Mouse (Mus musculus) thymus, postnatal 0 days (tissue): Measurements from ENCODE around the gene Kctd20. TPM values are rescaled to one million over a fixed set of nuclear protein-coding genes. Genes with fewer than 3 reads are reported as not detected.
A peak's percentile ranks its signal among the peaks of the same experiment; 100 is the strongest.

Source experiments
- DNase-seq: peaks from one replicate; pipeline ENCODE4 v3.0.0-alpha.2; 2015; ENCODE audit warnings: low spot score
- polyA plus RNA-seq: library from polyadenylated mRNA; unstranded; fragments of >200 nt; fragmentation: Nextera tagmentation; extraction: Ambion mirVana; gene quantifications from 2 replicates; pipeline ENCODE4 v1.2.1, GENCODE M21; 2015

The Kctd20 gene
- polyA plus RNA-seq, result 64.7 and 65.8 TPM in 2 replicates

DNA sequence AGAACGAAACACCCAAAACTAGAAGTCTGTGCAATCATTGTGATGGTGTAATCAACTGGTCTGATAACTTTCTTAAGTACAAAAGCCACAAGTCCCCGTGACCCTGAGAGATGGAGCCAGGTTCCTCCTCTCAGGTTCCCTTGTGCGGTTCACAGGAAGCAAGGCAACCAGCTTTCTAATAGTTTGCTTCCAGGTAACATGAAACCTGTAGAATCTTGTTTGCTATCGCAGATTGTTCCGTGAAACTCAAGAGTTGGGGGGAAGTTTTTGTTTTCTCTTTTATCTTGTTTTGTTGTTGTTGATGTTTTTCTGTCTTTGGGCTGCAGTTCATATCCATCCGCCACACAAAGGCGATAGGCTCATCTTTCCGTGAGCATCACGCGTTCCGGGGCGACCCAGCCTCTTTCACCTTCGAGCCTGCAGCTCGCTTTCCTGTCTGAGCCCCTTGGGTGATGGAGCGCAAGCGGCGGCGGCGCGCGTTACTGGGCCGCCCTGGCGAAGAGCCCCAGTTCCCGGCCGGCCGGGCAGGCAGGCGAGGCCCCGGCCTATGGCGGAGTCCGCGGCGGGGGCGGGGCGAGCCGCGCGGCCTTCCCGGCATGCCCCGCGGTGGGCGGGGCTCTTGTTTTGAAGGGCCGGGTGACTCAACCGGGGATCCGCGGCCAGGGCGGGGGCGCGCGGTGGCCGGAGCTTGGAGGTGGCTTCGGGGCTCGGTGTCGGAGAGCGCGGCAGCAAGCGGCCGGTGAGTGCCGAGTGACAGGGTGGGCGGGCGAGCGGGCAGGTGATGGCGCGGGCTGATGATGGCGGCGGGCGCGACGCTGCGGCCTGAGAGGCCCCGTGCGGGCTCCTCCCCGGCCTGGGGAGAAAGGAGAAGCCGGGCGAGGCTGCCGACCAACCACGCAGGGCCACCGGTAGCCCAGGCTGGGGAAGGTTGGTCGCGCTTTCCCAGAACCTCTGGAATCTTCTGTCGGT is at the start of gene Kctd20:
TSS of gene Kctd20 (plus strand) at position 120 of the 969 bp plus-strand sequence.
- DNase-seq, result peak; percentile 91

DNA sequence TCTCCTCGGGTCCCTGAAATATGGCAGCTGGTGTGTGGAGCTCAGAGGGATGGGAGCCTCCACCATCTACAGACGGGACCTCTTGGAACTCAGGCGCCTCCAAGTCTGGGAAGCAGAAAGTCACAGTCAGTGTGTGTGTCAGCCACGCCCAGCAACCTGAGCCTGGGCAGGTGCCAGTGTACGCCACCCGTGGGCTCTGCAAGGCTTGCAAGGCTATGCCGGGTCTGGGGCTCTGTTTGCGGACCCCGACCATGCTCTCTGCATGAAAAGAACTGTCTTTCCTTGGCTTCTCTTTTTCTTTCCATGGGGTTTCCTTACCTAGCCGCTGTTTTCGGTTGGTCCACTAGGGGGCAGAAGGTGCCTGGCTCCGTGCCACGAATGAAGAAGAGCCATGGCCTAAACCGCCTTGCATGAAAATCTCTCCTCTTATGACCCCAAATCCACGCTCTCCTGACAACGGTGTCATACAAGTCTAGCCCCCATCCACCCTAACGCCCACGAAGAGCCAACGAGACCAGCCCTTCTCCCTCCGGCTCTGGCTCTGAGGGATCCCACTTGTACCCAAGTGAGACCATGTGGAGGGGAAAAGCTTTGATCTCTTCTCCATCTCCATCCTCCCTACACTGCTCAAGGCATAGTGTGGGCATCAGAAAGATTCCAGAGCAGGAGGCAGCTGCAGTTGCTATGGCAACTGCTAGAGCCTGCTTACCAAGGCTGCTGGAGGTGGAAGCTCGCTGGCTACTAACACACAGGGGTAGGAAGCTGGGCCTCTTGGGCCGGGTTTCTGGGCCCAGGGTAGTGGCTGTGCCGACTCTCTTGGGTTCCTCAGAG is 47.0 kb upstream of the Kctd20 start:
- DNase-seq, result peak; percentile 63

- no peak for DNase-seq
Measured at GRCm38 (mm10) chr17:28905377-28905916, 46.3 kb upstream of the Kctd20 start.

DNA sequence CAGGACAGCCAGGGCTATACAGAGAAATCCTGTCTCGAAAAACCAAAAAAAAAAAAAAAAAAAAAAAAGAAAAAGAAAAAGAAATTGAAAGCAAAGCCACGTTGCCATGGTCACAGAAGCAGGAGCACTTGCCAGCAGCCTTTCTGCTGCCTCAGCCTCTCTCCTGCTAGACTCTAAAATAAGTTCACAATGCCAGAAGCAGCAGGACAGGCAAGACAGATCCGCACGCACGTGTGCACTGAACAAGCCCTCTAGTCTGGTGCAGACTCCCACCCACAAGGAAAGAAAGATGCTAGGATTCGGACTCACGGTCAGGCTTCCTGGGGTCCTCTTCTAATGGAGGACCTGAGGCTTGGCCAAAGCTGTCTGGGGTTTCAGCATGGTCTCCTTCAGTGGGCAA is 43.8 kb upstream of the Kctd20 start:
- DNase-seq, result no peak

- DNase-seq, result peak; percentile 65
Measured at GRCm38 (mm10) chr17:28909252-28909941, 42.4 kb upstream of the Kctd20 start.

GRCm38 (mm10) chr17:28910139-28910538 is 41.6 kb upstream of the Kctd20 start:
- DNase-seq, result peak; percentile 16

GRCm38 (mm10) chr17:28913200-28913599 is 38.5 kb upstream of the Kctd20 start:
- DNase-seq, result no peak

DNA sequence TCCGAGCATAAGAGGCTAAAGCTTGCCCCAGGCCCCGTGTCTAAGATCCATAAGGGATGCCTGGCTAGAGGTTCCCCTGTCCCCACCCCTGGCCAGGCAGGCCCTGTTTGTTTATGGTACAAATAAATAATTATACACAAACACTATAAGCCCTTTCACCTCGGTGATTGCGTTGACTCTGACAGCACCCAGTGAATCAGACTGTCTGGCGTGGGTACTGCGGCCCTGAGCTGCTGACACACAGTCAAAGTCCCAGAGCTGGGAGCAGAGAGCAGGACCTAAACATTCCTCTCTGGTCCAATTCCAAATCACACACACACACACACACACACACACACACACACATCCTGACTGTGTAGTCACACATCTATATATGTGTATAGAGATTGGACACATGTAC is 37.8 kb upstream of the Kctd20 start:
- no peak for DNase-seq

GRCm38 (mm10) chr17:28915060-28915628 is 36.6 kb upstream of the Kctd20 start, which contains the start of gene 4930539E08Rik:
Gene 4930539E08Rik, minus strand, starts transcription at chr17:28915324.
- no peak for DNase-seq

- DNase-seq, result no peak
Measured at GRCm38 (mm10) chr17:28916520-28916919, 35.2 kb upstream of the Kctd20 start.

DNA sequence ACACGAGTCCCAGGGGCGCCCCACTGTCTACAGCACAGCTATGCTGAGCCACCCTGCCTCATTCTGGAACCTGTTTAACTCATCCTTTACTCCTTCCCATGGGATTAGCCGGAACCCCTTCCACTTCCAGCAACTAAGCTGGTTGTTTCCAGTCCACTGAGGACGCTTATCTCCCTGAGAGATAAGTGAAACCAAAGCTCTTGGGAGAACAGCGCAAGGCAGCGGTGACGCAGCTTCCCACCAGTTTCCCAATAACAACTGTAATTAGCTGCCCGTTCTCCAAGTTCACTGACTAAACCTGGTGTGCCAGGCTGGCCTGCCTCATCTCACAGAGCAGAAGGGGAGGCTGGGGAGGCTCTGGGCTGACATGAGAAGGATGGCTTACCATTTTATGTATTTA is 30.7 kb upstream of the Kctd20 start:
- DNase-seq, result no peak

- DNase-seq, result no peak
Measured at GRCm38 (mm10) chr17:28922096-28922495, 29.7 kb upstream of the Kctd20 start.

DNA sequence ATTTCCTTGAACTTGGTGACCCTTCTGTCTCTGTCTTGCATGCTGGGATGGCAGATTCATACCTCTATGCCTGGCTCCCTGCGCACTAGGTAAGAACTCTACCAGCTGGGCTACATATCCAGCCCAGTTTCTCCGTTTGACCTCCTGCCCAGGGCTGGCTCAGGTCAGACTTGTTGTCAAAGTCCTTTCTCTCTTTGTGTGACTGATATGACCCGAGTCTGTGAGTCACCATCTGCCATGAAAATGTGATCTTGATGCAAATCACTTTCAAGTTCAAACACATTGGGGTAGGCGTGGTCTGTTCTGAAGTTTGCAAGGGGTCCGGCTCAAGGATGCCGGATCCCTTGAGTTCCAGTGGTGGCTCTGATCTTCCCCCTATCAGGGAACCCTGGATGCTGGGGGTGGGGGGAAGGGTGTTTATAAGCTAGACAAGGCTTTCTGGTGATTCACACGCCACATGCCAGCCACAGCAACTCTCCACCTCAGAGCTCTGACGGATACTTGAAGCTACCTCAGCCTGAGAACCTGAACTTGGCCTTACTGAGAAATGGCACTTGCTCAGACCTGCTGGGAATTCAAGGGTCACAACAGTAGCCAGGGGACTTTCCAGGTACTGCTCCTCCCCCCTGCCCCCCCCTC is 26.7 kb upstream of the Kctd20 start:
- no peak for DNase-seq

GRCm38 (mm10) chr17:28926380-28926779 is 25.4 kb upstream of the Kctd20 start:
- peak; percentile 77 for DNase-seq

DNA sequence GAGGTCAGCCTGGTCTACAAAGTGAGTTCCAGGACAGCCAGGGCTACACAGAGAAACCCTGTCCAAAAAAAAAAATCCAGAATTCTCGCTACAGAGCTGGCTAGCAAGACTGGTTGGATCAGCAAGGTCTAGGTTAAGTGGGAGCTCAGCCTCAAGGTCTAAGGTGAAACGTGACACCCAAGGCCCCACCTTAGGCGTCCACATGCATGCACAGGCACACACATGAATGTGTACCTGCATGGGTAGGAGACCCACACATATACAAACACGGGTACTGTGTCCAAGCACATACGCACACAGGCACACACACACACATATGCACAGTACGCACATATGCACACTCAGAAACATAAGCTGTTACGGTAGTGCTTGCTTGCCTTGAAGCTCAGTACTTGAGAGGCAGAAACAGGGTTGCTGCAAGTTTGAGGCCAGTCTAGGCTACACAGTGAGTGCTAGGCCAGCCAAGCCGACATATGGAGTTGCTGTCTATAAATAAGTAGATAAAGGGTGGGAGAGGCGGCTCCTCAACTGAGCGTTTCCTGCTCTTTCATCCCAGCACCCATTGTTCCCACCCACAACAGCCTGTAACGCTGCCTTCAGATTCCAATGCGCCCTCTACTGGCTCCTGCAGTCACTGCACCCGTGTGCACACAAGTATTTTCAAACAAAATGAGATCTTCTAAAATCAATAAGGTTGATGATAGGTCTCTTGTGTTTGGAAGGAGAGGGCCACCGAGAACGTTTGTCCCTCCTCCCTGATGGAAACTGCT is 24.7 kb upstream of the Kctd20 start:
- peak; percentile 74 for DNase-seq

- DNase-seq, result no peak
Measured at GRCm38 (mm10) chr17:28928004-28928403, 23.7 kb upstream of the Kctd20 start.

- DNase-seq, result no peak
Measured at GRCm38 (mm10) chr17:28929369-28929768, 22.4 kb upstream of the Kctd20 start.

DNA sequence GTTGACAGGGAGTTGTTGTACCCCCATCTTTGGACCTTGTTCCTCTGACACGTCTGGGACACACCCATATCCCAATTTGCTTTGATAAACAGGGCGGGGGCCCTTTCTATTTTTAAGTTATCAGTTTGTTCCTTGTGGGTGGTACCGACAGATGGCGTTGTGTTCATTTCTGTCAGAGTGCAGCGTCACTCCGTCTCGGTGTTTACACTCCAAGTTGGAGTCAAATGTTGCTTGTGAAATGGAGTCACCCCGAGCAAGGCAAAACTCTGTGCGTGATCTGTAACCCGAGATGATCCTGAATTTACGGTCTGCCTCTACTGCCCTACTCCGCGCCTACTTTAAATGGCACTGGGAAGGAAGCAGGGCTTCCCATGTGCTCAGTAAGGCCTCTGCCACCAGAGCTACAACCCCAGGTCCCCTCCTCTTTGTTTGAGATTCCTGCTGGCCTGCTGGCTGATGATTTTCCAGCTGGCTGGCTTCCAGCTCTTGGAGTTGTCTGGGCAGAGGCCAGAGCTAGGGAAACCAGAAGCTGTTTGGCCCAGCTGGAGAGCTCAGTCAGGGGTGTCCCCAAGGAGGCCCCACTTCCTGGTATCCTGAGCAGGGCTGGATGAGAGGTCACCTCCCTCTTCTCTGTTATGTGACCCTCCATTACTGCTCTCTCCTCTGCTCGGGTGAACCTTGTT is 21.2 kb upstream of the Kctd20 start:
- DNase-seq, result peak; percentile 43
